Mouse (Mus musculus): Measurements from ENCODE around the gene Gpx2. TPM values are rescaled to one million over a fixed set of nuclear protein-coding genes. Genes with fewer than 3 reads are reported as not detected.

The Gpx2 gene
- total RNA-seq, 2 experiments from 2014 or later: not detected

- peak; percentile 99 for ATAC-seq (replicated peaks; ENCODE audit: poor library complexity)
Measured at GRCm38 (mm10) chr12:76765354-76765851, 30.0 kb downstream of the Gpx2 start, which contains the start of the genes Churc1 and Fntb. TSS of gene Churc1 (plus strand) at chr12:76765538. TSS of gene Fntb (plus strand) at chr12:76765589.

GRCm38 (mm10) chr12:76752652-76753318, 42.6 kb downstream of the Gpx2 start:
- peak; percentile 71 for ATAC-seq (replicated peaks; ENCODE audit: poor library complexity)

DNA sequence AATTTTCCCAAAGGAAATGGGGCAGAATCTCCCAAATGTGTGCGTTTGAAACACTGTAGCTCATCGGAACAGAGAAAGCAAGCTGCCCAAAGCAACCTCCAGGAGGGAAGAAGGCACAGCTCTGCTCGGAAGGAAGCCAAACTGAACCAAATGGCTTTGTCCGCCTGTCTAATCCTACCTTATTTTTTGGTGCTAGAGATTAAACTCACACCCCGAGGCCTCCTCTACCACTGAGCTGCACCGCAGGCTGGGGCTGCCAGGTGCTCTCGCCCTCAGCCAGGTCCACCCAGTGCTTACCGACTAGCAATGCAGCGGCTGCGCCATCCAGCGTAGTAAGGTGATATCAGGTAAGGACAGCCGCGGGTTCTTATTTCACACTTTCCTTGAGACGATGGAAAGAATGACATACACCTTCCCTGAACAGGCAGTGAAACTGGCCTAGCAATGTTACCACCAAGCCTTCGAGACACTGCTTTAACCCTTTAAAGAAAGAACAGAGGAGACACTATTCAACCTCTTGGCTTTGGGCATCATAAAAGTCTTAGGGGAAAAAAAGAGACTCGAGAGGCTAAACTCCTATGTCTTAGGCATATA, 44.4 kb downstream of the Gpx2 start:
- ATAC-seq (replicated peaks; ENCODE audit: poor library complexity): no peak

Other genes starting within 250 kb of the Gpx2 start
- gene Sptb, start 85.0 kb downstream of the Gpx2 start, total RNA-seq (2015): 2.2 and 2.3 TPM in 2 replicates
- 2.4 and 4.3 TPM in 2 replicates for gene Sptb, start 85.0 kb downstream of the Gpx2 start, total RNA-seq (2017)
- gene Churc1, start 30.0 kb downstream of the Gpx2 start, total RNA-seq (2015): 57.2 and 68.0 TPM in 2 replicates
- 46.1 and 48.9 TPM in 2 replicates for gene Churc1, start 30.0 kb downstream of the Gpx2 start, total RNA-seq (2017)
- 11.9 and 12.7 TPM in 2 replicates for gene Fntb, start 30.0 kb downstream of the Gpx2 start, total RNA-seq (2015)
- gene Fntb, start 30.0 kb downstream of the Gpx2 start, total RNA-seq (2017): 5.0 and 7.3 TPM in 2 replicates
- not detected in 2 replicates for gene Rab15, start 27.4 kb upstream of the Gpx2 start, total RNA-seq (2015)
- gene Rab15, start 27.4 kb upstream of the Gpx2 start, total RNA-seq (2017): 1.1 TPM in 1 of 2 replicates, not detected in the other
- 114 and 116 TPM in 2 replicates for gene Max, start 166.6 kb upstream of the Gpx2 start, total RNA-seq (2015)
- gene Max, start 166.6 kb upstream of the Gpx2 start, total RNA-seq (2017): 100 and 122 TPM in 2 replicates